Mouse (Mus musculus) limb, embryonic 13.5 days (tissue): ENCODE measurements around the gene Olfr685. TPM values are rescaled to one million over a fixed set of nuclear protein-coding genes. Genes with fewer than 3 reads are reported as not detected.

Experiments used
- ATAC-seq: fragments of 200-750 bp; cut with Nextera tagmentation; 2 replicates; pipeline ENCODE4 v1.8.0; 2017; ENCODE audit warnings: low read depth, moderate number of reproducible peaks, moderate TSS enrichment; ENCODE audit not compliant: low FRiP score
- H3K27ac ChIP-seq: fragments of 300-500 bp; sonication (generic); 2 replicates; pipeline ENCODE4 v1.5.1; 2015; ENCODE audit warnings: inconsistent platforms, mild to moderate bottlenecking, moderate library complexity
- H3K27me3 ChIP-seq: fragments of 300-500 bp; sonication (generic); 2 replicates; pipeline ENCODE4 v1.6.1; 2015; ENCODE audit warnings: mild to moderate bottlenecking, inconsistent platforms
- H3K36me3 ChIP-seq: fragments of 300-500 bp; sonication (generic); 2 replicates; pipeline ENCODE4 v1.6.1; 2015; ENCODE audit warnings: inconsistent platforms, mild to moderate bottlenecking, moderate library complexity
- H3K4me1 ChIP-seq: fragments of 300-500 bp; sonication (generic); 2 replicates; pipeline ENCODE4 v1.6.1; 2015; ENCODE audit warnings: inconsistent platforms
- H3K4me2 ChIP-seq: fragments of 300-500 bp; sonication (generic); replicated peaks from 2 replicates; pipeline ENCODE4 v1.6.1; 2015; ENCODE audit warnings: inconsistent platforms, mild to moderate bottlenecking, moderate library complexity
- H3K4me3 ChIP-seq: fragments of 300-500 bp; sonication (generic); 2 replicates; pipeline ENCODE4 v1.5.1; 2015; ENCODE audit warnings: moderate library complexity, mild to moderate bottlenecking, inconsistent platforms
- H3K9ac ChIP-seq: fragments of 300-500 bp; sonication (generic); 2 replicates; pipeline ENCODE4 v1.6.1; 2015; ENCODE audit warnings: mild to moderate bottlenecking, inconsistent platforms
- H3K9me3 ChIP-seq: fragments of 300-500 bp; sonication (generic); 2 replicates; pipeline ENCODE4 v1.6.1; 2016; ENCODE audit warnings: inconsistent platforms
- WGBS: fragments of 180-500 bp; shearing (Covaris S2); methylation state at CpG from one replicate; pipeline ENCODE4 v1.1.7; 2015; 5-methylcytosine and 5-hydroxymethylcytosine counted together
- polyA plus RNA-seq: library from polyadenylated mRNA; unstranded; fragments of >200 nt; fragmentation: Nextera tagmentation; extraction: Ambion mirVana; gene quantifications from 2 replicates; pipeline ENCODE4 v1.2.1, GENCODE M21; 2015

Gene Olfr685
- polyA plus RNA-seq = not detected in 2 replicates

- ATAC-seq = no peak
- no peaks in the 10 kb centered on the region for H3K36me3 ChIP-seq
Observed at GRCm38 (mm10) chr7:105185912-105186311, at the start of gene Olfr685. Gene Olfr685, minus strand, starts transcription at chr7:105186012.

DNA sequence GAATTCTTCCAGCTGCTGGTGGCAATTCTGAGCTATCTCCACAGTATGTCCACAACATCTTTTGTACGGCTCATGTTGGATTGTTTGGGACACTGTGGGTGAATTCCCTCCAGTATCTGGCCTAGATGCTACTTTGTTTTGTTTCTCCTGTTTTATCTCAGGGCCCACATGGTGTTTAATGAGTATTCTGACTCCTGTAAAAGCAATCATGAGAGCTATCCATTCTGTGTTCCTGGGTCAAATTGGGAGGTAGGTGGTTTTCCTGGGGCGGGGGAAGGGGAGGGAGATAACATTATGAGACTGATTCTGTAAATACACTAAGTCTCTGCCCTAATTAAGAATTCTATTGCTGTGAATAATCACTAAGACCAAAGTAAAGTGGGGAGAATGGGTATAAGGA, 43.6 kb upstream of the Olfr685 start:
- H3K4me2 ChIP-seq = no peak overlapping the region
- H3K36me3 ChIP-seq = no peaks in the 10 kb centered on the region
- no peak overlapping the region for H3K9ac ChIP-seq
- H3K27me3 ChIP-seq = no peaks in the 10 kb centered on the region
- ATAC-seq = no peak
- H3K9me3 ChIP-seq = no peaks in the 10 kb centered on the region
- no peak overlapping the region for H3K4me3 ChIP-seq
- WGBS = 82% methylated on average over 2 of the region's 2 CpGs
- H3K27ac ChIP-seq = no peak overlapping the region
- no peaks in the 10 kb centered on the region for H3K4me1 ChIP-seq

More at GRCm38 (mm10) chr7:105185912-105186311, at the start of gene Olfr685:
- no peaks in the 10 kb centered on the region for H3K27me3 ChIP-seq
- no peak within 1 kb of the TSS for H3K4me3 ChIP-seq
- no peak within 1 kb of the TSS for H3K27ac ChIP-seq
- H3K4me2 ChIP-seq = no peak within 1 kb of the TSS
- H3K9me3 ChIP-seq = no peaks in the 10 kb centered on the region
- no peak within 1 kb of the TSS for H3K9ac ChIP-seq
- no peaks in the 10 kb centered on the region for H3K4me1 ChIP-seq
- 79% methylated on average over 1 of the region's 1 CpGs for WGBS

DNA sequence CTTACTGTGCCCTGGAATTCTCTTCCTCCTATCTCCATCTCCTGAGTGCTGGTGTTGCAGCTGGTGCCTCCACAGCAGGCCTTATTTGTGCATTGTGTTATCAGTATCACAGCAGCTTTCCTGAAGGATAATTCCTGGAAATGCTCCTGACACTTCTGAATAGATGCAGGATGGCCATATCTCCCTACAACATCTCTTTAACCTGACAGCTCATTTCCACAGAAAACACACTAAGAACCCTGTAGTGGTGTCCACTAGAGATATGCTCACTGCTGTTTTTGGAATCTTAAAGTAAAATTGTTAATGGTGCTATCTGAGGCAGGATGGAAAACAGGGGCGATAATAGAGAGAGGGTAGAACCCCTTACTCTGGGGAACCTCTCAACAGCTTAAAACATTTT, 42.3 kb upstream of the Olfr685 start:
- Histone ChIP-seq H3K27me3 (no peaks in the 10 kb centered on the region), H3K27ac (no peak overlapping the region), H3K4me3 (no peak overlapping the region), H3K36me3 (no peaks in the 10 kb centered on the region), H3K9me3 (no peaks in the 10 kb centered on the region), H3K9ac (no peak overlapping the region), H3K4me1 (no peaks in the 10 kb centered on the region), H3K4me2 (no peak overlapping the region)
- 86% methylated on average over 1 of the region's 1 CpGs for WGBS
- no peak for ATAC-seq

- Histone ChIP-seq H3K9ac (no peak overlapping the region), H3K36me3 (no peaks in the 10 kb centered on the region), H3K4me3 (no peak overlapping the region), H3K9me3 (no peaks in the 10 kb centered on the region), H3K27me3 (no peaks in the 10 kb centered on the region), H3K27ac (no peak overlapping the region), H3K4me2 (no peak overlapping the region), H3K4me1 (no peaks in the 10 kb centered on the region)
- no peak for ATAC-seq
Observed at GRCm38 (mm10) chr7:105226703-105227102, 40.9 kb upstream of the Olfr685 start.

GRCm38 (mm10) chr7:105226072-105226471, 40.3 kb upstream of the Olfr685 start:
- Histone ChIP-seq H3K4me3 (no peak overlapping the region), H3K27ac (no peak overlapping the region), H3K4me1 (no peaks in the 10 kb centered on the region), H3K36me3 (no peaks in the 10 kb centered on the region), H3K4me2 (no peak overlapping the region), H3K9me3 (no peaks in the 10 kb centered on the region), H3K9ac (no peak overlapping the region), H3K27me3 (no peaks in the 10 kb centered on the region)
- no peak for ATAC-seq

DNA sequence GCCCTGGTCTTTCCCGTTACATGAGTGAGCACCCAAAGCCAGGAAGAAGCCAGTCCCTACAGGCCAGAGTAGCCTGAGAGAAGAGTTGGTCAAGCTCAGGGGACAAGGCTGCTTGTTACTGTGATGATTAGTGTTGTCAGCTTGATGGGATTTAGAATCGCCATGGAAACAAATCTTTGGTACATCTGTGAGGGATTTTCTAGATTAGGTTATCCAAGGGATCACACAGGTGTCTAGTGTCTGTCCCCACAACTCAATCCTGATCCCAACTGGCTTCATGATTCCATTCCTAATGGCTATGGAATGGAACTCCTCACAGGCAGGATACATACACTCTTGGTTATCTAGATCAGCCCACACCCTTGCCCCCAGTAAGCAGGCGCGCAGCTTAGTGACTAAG, 32.5 kb upstream of the Olfr685 start:
- H3K36me3 ChIP-seq = no peaks in the 10 kb centered on the region
- no peaks in the 10 kb centered on the region for H3K4me1 ChIP-seq
- H3K27ac ChIP-seq = no peak overlapping the region
- no peak overlapping the region for H3K4me2 ChIP-seq
- no peak overlapping the region for H3K9ac ChIP-seq
- no peaks in the 10 kb centered on the region for H3K27me3 ChIP-seq
- no peak overlapping the region for H3K4me3 ChIP-seq
- no peak for ATAC-seq
- WGBS = 82% methylated on average over 4 of the region's 4 CpGs
- no peaks in the 10 kb centered on the region for H3K9me3 ChIP-seq

DNA sequence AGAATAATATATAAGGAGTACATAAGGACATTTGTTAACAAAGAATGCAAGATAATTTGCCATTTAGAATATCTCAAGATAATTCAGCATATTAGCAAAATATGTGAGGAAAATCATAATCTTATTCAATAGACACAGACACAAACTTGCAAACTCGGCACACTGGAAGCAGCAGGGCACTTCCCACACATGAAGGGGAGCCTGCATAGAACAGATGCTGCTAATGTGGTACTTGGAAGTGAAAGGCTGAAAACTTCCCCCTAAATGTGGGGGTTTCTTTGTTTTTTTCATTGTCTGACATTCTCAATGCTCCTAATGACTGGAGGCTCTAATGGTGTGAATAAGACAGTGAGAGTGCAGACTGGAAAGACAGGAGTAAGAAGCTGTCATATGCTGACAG, 28.9 kb upstream of the Olfr685 start:
- Histone ChIP-seq H3K4me3 (no peak overlapping the region), H3K9me3 (no peaks in the 10 kb centered on the region), H3K9ac (no peak overlapping the region), H3K27me3 (no peaks in the 10 kb centered on the region), H3K4me1 (no peaks in the 10 kb centered on the region), H3K36me3 (no peaks in the 10 kb centered on the region), H3K27ac (no peak overlapping the region), H3K4me2 (no peak overlapping the region)
- ATAC-seq = no peak
- WGBS = 68% methylated on average over 1 of the region's 1 CpGs

DNA sequence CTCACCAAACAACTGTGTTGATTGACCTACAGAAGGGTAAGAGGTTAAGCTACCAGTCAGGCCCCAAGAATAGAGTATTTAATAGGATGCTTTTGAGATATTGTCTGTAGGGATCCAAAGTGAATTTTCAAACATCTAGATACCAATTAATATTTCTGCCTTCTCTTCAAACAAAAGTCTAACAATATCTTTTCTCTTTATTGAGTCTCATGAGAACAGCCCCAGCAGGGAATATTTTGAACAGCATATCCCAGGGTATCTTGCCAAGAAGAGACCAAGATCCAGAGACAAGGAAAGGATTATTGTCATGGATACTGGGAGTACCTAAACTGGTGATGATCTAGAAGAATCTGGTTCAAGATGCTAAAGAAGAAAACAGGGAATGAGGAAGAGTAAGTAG, 21.6 kb upstream of the Olfr685 start, which contains the start of gene Olfr686:
TSS of gene Olfr686 (minus strand) at position 101 of the 400 bp plus-strand sequence.
- Histone ChIP-seq H3K9ac (no peak within 1 kb of the TSS), H3K4me2 (no peak within 1 kb of the TSS), H3K27ac (no peak within 1 kb of the TSS), H3K36me3 (no peaks in the 10 kb centered on the region), H3K4me1 (no peaks in the 10 kb centered on the region), H3K27me3 (no peaks in the 10 kb centered on the region), H3K9me3 (no peaks in the 10 kb centered on the region), H3K4me3 (no peak within 1 kb of the TSS)
- no peak for ATAC-seq

DNA sequence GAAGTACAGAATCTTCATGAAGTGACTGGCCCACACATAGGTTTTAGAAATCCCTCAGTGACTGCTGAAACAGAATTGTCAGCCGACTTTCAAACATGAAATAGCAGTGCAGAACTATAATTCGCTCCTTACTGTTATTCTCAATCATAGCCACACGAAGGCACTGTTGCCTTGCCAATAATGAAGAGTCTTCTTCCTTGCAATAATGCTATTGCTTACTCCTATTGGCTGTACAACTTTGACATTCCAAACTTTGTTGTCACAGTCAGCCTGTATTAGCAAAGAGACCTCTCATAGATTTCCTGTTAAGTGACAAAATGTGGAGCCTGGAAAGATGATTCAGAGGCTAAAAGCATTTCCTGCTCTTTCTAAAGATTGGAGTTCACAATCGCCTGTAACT, 15.0 kb downstream of the Olfr685 start:
- Histone ChIP-seq H3K9me3 (no peaks in the 10 kb centered on the region), H3K27me3 (no peaks in the 10 kb centered on the region), H3K4me2 (no peak overlapping the region), H3K4me3 (no peak overlapping the region), H3K27ac (no peak overlapping the region), H3K36me3 (no peaks in the 10 kb centered on the region), H3K9ac (no peak overlapping the region), H3K4me1 (no peaks in the 10 kb centered on the region)
- 55% methylated on average over 4 of the region's 4 CpGs for WGBS
- ATAC-seq = no peak

GRCm38 (mm10) chr7:105163553-105163952, 22.3 kb downstream of the Olfr685 start, which contains the start of gene Olfr684:
Gene Olfr684, minus strand, starts transcription at chr7:105163653.
- Histone ChIP-seq H3K27ac (no peak within 1 kb of the TSS), H3K9ac (no peak within 1 kb of the TSS), H3K9me3 (no peaks in the 10 kb centered on the region), H3K36me3 (no peaks in the 10 kb centered on the region), H3K4me2 (no peak within 1 kb of the TSS), H3K4me3 (no peak within 1 kb of the TSS), H3K27me3 (no peaks in the 10 kb centered on the region), H3K4me1 (no peaks in the 10 kb centered on the region)
- 45% methylated on average over 1 of the region's 1 CpGs for WGBS
- no peak for ATAC-seq

GRCm38 (mm10) chr7:105146912-105147311, 38.9 kb downstream of the Olfr685 start, which contains the start of gene Olfr683:
Gene Olfr683, minus strand, starts transcription at chr7:105147012.
- no peak for ATAC-seq
- Histone ChIP-seq H3K27me3 (no peaks in the 10 kb centered on the region), H3K36me3 (no peaks in the 10 kb centered on the region), H3K9me3 (0 out of 2 replicates have a peak, but pooled peaks cover 3% of the 10 kb centered on the region), H3K9ac (no peak within 1 kb of the TSS), H3K4me2 (no peak within 1 kb of the TSS), H3K4me3 (no peak within 1 kb of the TSS), H3K27ac (no peak within 1 kb of the TSS), H3K4me1 (no peaks in the 10 kb centered on the region)
- 52% methylated on average over 1 of the region's 1 CpGs for WGBS

DNA sequence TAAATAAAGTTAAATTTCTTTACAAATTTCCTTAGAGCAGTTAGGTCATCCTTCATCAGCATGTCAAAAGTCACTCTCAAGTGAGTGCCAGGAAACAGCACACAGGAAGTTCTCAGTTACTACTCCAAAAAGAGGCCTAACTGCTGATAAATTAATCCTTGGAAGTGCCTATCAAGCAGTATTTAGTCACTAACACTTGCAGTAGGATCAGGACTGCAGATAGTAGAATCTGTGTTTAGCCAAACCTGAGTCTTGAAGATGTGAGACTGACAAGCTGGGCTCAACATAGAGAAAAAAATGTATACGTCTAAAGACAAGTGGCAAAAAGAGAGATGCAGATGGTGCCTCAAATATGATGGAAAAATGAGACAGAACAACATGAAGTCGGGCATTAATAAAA, 44.5 kb downstream of the Olfr685 start:
- WGBS = 75% methylated on average over 2 of the region's 2 CpGs
- H3K4me1 ChIP-seq = no peaks in the 10 kb centered on the region
- H3K27ac ChIP-seq = no peak overlapping the region
- no peak overlapping the region for H3K4me3 ChIP-seq
- H3K9ac ChIP-seq = no peak overlapping the region
- H3K27me3 ChIP-seq = no peaks in the 10 kb centered on the region
- H3K4me2 ChIP-seq = no peak overlapping the region
- ATAC-seq = no peak
- no peaks in the 10 kb centered on the region for H3K36me3 ChIP-seq
- H3K9me3 ChIP-seq = no peaks in the 10 kb centered on the region
